Mouse (Mus musculus): ENCODE data around the gene Pax4. TPM values are rescaled to one million over a fixed set of nuclear protein-coding genes. Genes with fewer than 3 reads are reported as not detected.

The Pax4 gene
- polyA plus RNA-seq, 1 experiment from 2014 or later: not detected

DNA sequence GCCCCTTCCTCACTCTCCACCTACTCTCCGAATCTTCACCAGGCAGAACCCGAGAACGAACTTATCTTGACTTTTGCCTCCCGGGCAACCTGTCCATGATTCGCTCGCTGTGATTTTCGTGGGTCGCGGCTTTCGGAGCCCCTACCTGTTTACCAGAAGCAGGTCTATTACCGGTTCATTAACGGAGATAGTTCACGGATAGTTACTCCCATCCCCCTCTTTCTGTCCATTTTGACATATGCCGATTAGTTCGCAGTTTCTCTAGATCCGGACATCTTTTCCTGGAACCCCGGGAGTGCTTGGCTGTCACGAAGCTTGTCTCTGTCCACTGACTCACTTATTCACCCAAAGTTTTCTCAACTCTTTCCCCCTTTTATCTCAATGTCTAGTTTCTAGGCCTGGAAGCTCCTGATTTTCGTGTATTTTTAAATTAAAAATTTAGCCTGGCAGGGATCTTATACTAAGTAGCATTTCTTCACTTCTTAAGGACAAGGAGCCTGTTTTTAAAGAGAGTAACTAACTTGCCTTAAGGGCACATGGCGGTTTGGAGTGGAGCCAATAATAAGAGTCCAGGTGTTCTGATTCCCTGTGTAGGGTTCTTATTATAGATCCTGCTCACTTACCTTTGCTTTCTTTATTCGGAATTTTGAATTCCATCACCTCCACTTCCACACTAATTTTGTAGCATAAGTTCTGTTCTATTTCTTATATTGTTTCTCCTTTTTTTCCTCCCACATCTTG is 31.8 kb upstream of the Pax4 start:
- H3K4me3 ChIP-seq (replicated peaks; ENCODE audit: low read length): peak overlapping the region; percentile 78
- H3K4me2 ChIP-seq (replicated peaks): peak overlapping the region; percentile 92
- peak overlapping the region; percentile 79 for H3K9ac ChIP-seq
- 10% methylated on average over 21 of the region's 21 CpGs for WGBS
- H3K9me3 ChIP-seq (ENCODE audit: control insufficient read depth, low read length): no peaks in the 10 kb centered on the region
- H3K27me3 ChIP-seq (ENCODE audit: control insufficient read depth, insufficient read depth, low read length): no peaks in the 10 kb centered on the region
- ATAC-seq (ENCODE audit: low FRiP score) (no peak), DNase-seq (ENCODE audit: low spot score) (no peak)
- H3K4me1 ChIP-seq (replicated peaks; ENCODE audit: control insufficient read depth, insufficient read depth, low read length): peaks cover 12% of the 10 kb centered on the region
- no peaks in the 10 kb centered on the region for H3K36me3 ChIP-seq (replicated peaks; ENCODE audit: control insufficient read depth, insufficient read depth)
- peak overlapping the region; percentile 67 for H3K27ac ChIP-seq

DNA sequence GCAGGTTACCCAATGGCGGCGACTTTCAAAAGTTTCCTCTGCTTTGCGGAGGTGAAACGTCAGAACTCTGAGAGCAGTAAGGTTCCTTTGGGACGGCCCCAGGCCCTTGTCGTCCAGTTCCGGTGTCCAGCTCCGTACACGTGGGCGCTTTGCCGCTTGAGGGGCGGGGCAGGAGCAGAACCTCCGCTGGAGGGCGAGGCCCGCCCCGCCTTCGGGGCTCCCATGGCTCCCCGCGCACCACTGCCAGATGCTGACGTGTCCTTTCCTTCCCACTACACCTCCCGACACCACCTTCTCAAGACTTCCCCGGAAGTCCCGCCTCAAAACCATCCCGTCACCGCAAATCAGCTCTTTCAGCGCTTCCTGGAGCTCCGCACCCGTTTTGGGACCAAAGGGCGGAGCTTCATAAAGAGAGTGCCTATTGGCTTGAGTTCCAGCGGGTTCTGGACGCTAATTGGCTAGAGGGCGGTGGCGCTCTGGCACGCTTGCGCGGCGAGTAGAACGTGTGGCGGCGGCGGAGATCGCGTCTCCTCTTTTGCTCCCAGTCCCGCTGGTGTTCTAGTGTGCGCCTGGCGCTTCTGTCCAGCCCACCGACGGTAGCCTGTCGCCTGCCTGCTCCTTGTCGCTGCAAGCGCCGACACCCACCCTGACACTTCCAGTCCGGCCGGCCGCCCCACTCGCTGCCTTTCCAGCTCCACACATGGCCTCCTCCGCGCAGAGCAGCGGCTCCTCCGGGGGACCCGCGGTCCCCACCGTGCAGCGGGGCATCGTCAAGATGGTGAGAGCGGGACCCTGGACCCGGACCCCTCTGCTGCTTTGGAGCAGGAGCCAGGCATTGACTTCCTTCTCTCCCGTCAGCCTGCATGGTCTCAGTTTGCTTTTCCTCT is 31.0 kb upstream of the Pax4 start:
- Histone ChIP-seq H3K4me1 (replicated peaks; ENCODE audit: control insufficient read depth, insufficient read depth, low read length) (peaks cover 12% of the 10 kb centered on the region), H3K27ac (peak overlapping the region; percentile 67), H3K27me3 (ENCODE audit: control insufficient read depth, insufficient read depth, low read length) (no peaks in the 10 kb centered on the region), H3K4me2 (replicated peaks) (peak overlapping the region; percentile 92), H3K9me3 (ENCODE audit: control insufficient read depth, low read length) (no peaks in the 10 kb centered on the region), H3K4me3 (replicated peaks; ENCODE audit: low read length) (peak overlapping the region; percentile 78), H3K36me3 (replicated peaks; ENCODE audit: control insufficient read depth, insufficient read depth) (no peaks in the 10 kb centered on the region), H3K9ac (peak overlapping the region; percentile 79)
- under 1% methylated on average over 66 of the region's 68 CpGs for WGBS
- ATAC-seq (ENCODE audit: low FRiP score) (peak; percentile 99), DNase-seq (ENCODE audit: low spot score) (peak; percentile 98)

DNA sequence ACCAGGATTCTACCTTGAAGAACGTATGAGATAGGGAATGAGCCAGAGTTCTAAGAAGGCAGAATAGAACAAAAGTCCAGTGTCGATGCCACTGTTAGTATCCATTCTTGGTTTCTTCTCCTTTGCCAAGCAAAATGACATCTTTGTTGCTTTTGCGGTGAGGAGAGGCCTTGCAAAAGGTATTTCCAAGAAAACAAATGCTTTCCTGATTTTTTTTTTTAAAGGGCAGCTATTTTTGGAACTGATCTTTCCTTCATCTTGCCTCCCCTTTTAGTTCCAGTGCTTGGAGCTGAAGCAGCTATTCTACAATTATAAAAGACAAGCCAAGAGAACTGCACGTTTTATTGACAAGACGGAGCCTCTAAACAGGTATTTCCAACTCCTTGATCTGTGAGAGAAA is 25.7 kb upstream of the Pax4 start, which contains the start of gene Snd1:
Gene Snd1 (plus strand): TSS at position 301 of the 400 bp plus-strand sequence.
- Histone ChIP-seq H3K4me2 (replicated peaks) (no peak within 1 kb of the TSS), H3K9me3 (ENCODE audit: control insufficient read depth, low read length) (no peaks in the 10 kb centered on the region), H3K4me1 (replicated peaks; ENCODE audit: control insufficient read depth, insufficient read depth, low read length) (no peaks in the 10 kb centered on the region), H3K27me3 (ENCODE audit: control insufficient read depth, insufficient read depth, low read length) (no peaks in the 10 kb centered on the region), H3K4me3 (replicated peaks; ENCODE audit: low read length) (no peak within 1 kb of the TSS), H3K36me3 (replicated peaks; ENCODE audit: control insufficient read depth, insufficient read depth) (no peaks in the 10 kb centered on the region), H3K9ac (no peak within 1 kb of the TSS), H3K27ac (no peak within 1 kb of the TSS)
- DNase-seq (ENCODE audit: low spot score) (no peak), ATAC-seq (ENCODE audit: low FRiP score) (no peak)
- WGBS: 88% methylated on average over 5 of the region's 5 CpGs

DNA sequence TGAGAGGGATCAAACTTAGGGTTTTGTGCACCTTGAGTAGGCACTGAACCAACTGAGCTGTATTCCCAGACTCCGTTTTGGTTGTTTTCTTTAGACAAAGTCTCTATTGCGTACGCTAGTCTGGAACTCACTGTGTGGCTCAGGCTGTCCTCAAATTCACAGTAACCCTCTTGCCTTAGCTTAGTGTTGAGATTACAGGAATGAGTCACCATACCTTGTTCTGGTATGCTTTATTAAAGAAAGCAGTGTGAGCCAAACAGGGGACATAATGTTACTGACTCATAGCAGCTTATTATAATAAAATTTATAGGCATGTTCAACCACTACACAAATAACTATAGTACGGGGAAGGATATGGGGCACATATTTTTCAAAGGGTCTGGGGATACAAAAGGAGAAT is 25.1 kb upstream of the Pax4 start:
- DNase-seq (ENCODE audit: low spot score) (no peak), ATAC-seq (ENCODE audit: low FRiP score) (no peak)
- no peak overlapping the region for H3K9ac ChIP-seq
- H3K4me1 ChIP-seq (replicated peaks; ENCODE audit: control insufficient read depth, insufficient read depth, low read length): no peaks in the 10 kb centered on the region
- no peak overlapping the region for H3K4me3 ChIP-seq (replicated peaks; ENCODE audit: low read length)
- H3K9me3 ChIP-seq (ENCODE audit: control insufficient read depth, low read length): no peaks in the 10 kb centered on the region
- no peak overlapping the region for H3K4me2 ChIP-seq (replicated peaks)
- no peaks in the 10 kb centered on the region for H3K27me3 ChIP-seq (ENCODE audit: control insufficient read depth, insufficient read depth, low read length)
- no peaks in the 10 kb centered on the region for H3K36me3 ChIP-seq (replicated peaks; ENCODE audit: control insufficient read depth, insufficient read depth)
- WGBS: 90% methylated on average over 4 of the region's 4 CpGs
- no peak overlapping the region for H3K27ac ChIP-seq

DNA sequence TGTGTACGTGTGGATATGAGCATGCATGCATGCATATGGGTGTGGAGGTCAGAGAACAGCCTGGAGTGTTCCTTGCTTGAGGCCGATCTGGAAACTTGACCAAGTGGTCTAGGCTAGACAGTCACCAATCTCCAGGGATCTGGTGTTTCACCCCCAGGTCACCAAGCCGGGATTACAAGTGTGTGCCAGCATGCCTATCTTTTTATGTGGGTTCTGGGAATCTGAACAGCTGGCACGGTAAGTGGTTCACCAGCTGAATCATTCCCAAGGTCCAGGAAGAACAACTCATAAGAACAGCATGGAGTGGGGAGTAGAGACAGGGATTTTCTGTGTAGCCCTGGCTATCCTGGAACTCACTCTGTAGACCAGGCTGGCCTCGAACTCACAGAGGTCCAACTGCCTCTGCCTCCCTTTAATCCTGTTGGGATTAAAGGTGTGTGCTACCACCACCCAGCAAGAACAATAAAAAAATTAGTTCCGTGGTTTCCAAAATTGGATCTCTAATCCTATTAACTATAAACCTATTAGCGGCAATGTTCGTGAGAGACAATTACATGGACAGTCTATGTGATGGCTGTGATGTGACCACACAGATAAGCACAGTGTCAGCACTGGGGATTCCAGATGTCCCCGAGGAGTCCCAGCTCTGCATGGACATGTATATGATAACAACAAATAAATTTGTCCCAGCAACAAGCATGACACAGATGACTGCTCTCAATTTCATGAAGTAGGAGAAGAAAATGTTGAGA is 22.3 kb upstream of the Pax4 start:
- DNase-seq (ENCODE audit: low spot score) (no peak), ATAC-seq (ENCODE audit: low FRiP score) (no peak)
- no peak overlapping the region for H3K27ac ChIP-seq
- no peak overlapping the region for H3K4me3 ChIP-seq (replicated peaks; ENCODE audit: low read length)
- H3K4me2 ChIP-seq (replicated peaks): no peak overlapping the region
- WGBS: 90% methylated on average over 9 of the region's 9 CpGs
- H3K36me3 ChIP-seq (replicated peaks; ENCODE audit: control insufficient read depth, insufficient read depth): no peaks in the 10 kb centered on the region
- H3K4me1 ChIP-seq (replicated peaks; ENCODE audit: control insufficient read depth, insufficient read depth, low read length): no peaks in the 10 kb centered on the region
- no peaks in the 10 kb centered on the region for H3K27me3 ChIP-seq (ENCODE audit: control insufficient read depth, insufficient read depth, low read length)
- no peaks in the 10 kb centered on the region for H3K9me3 ChIP-seq (ENCODE audit: control insufficient read depth, low read length)
- no peak overlapping the region for H3K9ac ChIP-seq

DNA sequence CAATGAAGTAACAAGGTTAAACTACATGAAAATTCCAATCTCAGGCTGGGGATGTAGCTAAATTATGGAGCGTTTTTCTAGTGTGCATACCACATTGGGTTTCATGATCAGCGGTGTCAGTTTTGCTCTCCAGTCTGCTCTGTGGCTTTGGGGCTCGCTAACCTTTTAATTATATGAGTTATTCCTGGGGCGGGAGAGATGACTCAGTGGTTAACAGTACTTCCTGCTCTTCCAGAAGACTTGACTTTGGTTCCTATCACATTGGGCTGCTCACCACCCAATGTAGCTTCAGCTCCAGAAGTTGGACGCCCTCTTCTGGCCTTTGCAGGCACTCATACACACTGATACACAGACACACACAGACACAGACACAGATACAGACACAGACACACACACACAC is 21.5 kb upstream of the Pax4 start:
- Histone ChIP-seq H3K4me2 (replicated peaks) (no peak overlapping the region), H3K27ac (no peak overlapping the region), H3K36me3 (replicated peaks; ENCODE audit: control insufficient read depth, insufficient read depth) (no peaks in the 10 kb centered on the region), H3K27me3 (ENCODE audit: control insufficient read depth, insufficient read depth, low read length) (no peaks in the 10 kb centered on the region), H3K4me1 (replicated peaks; ENCODE audit: control insufficient read depth, insufficient read depth, low read length) (no peaks in the 10 kb centered on the region), H3K9me3 (ENCODE audit: control insufficient read depth, low read length) (no peaks in the 10 kb centered on the region), H3K9ac (no peak overlapping the region), H3K4me3 (replicated peaks; ENCODE audit: low read length) (no peak overlapping the region)
- no peak for DNase-seq (ENCODE audit: low spot score)
- ATAC-seq (ENCODE audit: low FRiP score): no peak
- WGBS: 86% methylated on average over 5 of the region's 5 CpGs

DNA sequence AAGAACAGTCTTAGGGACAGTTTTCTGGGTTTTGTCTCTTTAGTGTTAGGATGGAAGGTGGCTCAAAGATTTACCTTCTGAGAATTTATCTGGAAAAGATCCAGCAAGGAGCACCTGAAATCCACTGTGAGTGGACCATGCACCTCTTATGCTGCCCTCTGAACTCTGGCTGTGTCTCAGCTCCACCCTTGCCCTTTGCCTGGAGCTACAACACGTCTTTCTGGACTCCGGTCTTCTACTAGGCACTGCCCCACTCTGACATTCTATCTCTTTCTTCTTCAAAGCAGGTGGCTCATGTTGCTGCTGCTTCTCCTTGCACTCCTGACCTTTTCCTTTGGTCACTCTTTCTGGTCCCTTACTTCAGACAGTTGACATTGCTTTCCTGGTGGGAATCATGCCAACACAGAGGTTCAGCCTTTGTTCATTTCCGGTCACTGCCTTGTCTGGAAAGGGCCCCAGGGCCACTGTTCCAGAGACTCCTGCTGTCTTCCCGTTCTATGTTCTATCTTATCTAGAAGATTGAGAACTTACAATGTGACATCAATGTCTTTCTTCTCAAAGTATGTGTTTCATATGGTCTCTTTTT is 21.0 kb upstream of the Pax4 start:
- no peak overlapping the region for H3K4me3 ChIP-seq (replicated peaks; ENCODE audit: low read length)
- WGBS: 62% methylated on average over 4 of the region's 4 CpGs

DNA sequence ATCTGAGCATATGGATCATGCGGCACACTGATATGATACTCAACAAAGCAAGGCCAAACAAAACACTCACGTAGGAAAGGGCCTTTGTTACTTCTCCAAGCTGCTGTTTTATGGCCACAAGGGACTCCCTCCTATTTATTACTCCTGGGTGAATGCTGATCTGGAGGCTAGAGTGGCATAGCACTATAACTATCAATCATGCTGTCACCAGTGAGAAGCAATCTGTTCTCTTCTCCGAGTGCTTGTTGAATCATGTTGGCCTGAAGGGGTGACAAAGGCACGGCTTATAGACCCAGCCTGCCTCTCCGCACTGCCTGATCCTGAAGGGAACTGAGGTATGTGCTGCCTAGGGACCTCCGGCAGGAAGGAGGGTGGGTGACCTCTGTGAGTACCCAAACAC is 15.5 kb upstream of the Pax4 start:
- Histone ChIP-seq H3K9me3 (ENCODE audit: control insufficient read depth, low read length) (no peaks in the 10 kb centered on the region), H3K4me3 (replicated peaks; ENCODE audit: low read length) (no peak overlapping the region), H3K27me3 (ENCODE audit: control insufficient read depth, insufficient read depth, low read length) (no peaks in the 10 kb centered on the region), H3K9ac (no peak overlapping the region), H3K36me3 (replicated peaks; ENCODE audit: control insufficient read depth, insufficient read depth) (no peaks in the 10 kb centered on the region), H3K4me1 (replicated peaks; ENCODE audit: control insufficient read depth, insufficient read depth, low read length) (no peaks in the 10 kb centered on the region), H3K27ac (no peak overlapping the region), H3K4me2 (replicated peaks) (no peak overlapping the region)
- WGBS: 28% methylated on average over 6 of the region's 6 CpGs
- DNase-seq (ENCODE audit: low spot score) (no peak), ATAC-seq (ENCODE audit: low FRiP score) (no peak)

More for the DNA sequence above, 21.0 kb upstream of the Pax4 start:
- no peak for DNase-seq (ENCODE audit: low spot score)
- Histone ChIP-seq H3K9me3 (ENCODE audit: control insufficient read depth, low read length) (no peaks in the 10 kb centered on the region), H3K27ac (no peak overlapping the region), H3K27me3 (ENCODE audit: control insufficient read depth, insufficient read depth, low read length) (no peaks in the 10 kb centered on the region), H3K4me2 (replicated peaks) (no peak overlapping the region), H3K9ac (no peak overlapping the region), H3K4me1 (replicated peaks; ENCODE audit: control insufficient read depth, insufficient read depth, low read length) (no peaks in the 10 kb centered on the region), H3K36me3 (replicated peaks; ENCODE audit: control insufficient read depth, insufficient read depth) (no peaks in the 10 kb centered on the region)
- ATAC-seq (ENCODE audit: low FRiP score): no peak

DNA sequence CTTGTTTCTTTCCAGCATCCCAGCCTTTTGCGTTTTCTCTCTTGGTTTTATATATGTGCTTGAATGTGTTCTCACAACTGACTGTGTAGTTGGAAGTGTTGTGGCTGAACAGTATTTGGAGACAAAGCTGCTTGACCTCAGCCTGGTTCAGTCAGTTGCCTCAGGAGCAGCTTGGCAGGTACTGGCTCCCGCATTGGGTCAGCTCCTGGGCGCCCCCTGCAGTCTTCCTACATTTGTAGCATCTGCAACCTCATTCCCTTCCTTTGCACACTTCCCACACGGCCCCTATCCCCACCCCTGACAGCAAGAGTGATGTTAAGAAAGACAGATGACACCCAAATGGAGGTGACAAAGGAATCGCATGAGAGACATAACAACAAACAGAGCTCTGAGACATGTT is 11.4 kb upstream of the Pax4 start:
- no peak for DNase-seq (ENCODE audit: low spot score)

More for the DNA sequence above, 11.4 kb upstream of the Pax4 start:
- WGBS: 7% methylated on average over 5 of the region's 5 CpGs
- no peak overlapping the region for H3K4me3 ChIP-seq (replicated peaks; ENCODE audit: low read length)
- ATAC-seq (ENCODE audit: low FRiP score): no peak
- no peak overlapping the region for H3K27ac ChIP-seq
- H3K9ac ChIP-seq: no peak overlapping the region
- no peaks in the 10 kb centered on the region for H3K27me3 ChIP-seq (ENCODE audit: control insufficient read depth, insufficient read depth, low read length)
- no peaks in the 10 kb centered on the region for H3K4me1 ChIP-seq (replicated peaks; ENCODE audit: control insufficient read depth, insufficient read depth, low read length)
- H3K9me3 ChIP-seq (ENCODE audit: control insufficient read depth, low read length): no peaks in the 10 kb centered on the region
- H3K4me2 ChIP-seq (replicated peaks): no peak overlapping the region
- no peaks in the 10 kb centered on the region for H3K36me3 ChIP-seq (replicated peaks; ENCODE audit: control insufficient read depth, insufficient read depth)
